Mouse (Mus musculus): ENCODE results near the gene Tal1. TPM values are rescaled to one million over a fixed set of nuclear protein-coding genes. Genes with fewer than 3 reads are reported as not detected.

Tal1 gene
- total RNA-seq, 2 experiments from 2014 or later: 5.5 to 7.0 TPM

- no peak for DNase-seq
Measured at GRCm38 (mm10) chr4:115074789-115075188, 18.6 kb downstream of the Tal1 start.

GRCm38 (mm10) chr4:115075204-115075915, 19.1 kb downstream of the Tal1 start:
- peak; percentile 42 for DNase-seq

- peak; percentile 69 for DNase-seq
Measured at GRCm38 (mm10) chr4:115078892-115079820, 22.9 kb downstream of the Tal1 start.

- no peak for DNase-seq
Measured at GRCm38 (mm10) chr4:115079821-115080349, 23.7 kb downstream of the Tal1 start.

- no peak for DNase-seq
Measured at GRCm38 (mm10) chr4:115083031-115083430, 26.8 kb downstream of the Tal1 start.

- peak; percentile 75 for DNase-seq
Measured at GRCm38 (mm10) chr4:115085522-115086095, 29.4 kb downstream of the Tal1 start.

- DNase-seq: no peak
Measured at GRCm38 (mm10) chr4:115086257-115086656, 30.0 kb downstream of the Tal1 start.

GRCm38 (mm10) chr4:115086763-115087415, 30.7 kb downstream of the Tal1 start:
- DNase-seq: no peak

GRCm38 (mm10) chr4:115088611-115089338, 32.5 kb downstream of the Tal1 start, which contains the start of gene Pdzk1ip1:
TSS of gene Pdzk1ip1 (plus strand) at chr4:115088708.
- DNase-seq: no peak

GRCm38 (mm10) chr4:115090592-115090991, 34.4 kb downstream of the Tal1 start:
- DNase-seq: no peak

- DNase-seq: no peak
Measured at GRCm38 (mm10) chr4:115091806-115092205, 35.6 kb downstream of the Tal1 start.

- no peak for DNase-seq
Measured at GRCm38 (mm10) chr4:115093331-115093864, 37.2 kb downstream of the Tal1 start.

- no peak for DNase-seq
Measured at GRCm38 (mm10) chr4:115094056-115094455, 37.8 kb downstream of the Tal1 start.

GRCm38 (mm10) chr4:115095671-115096434, 39.6 kb downstream of the Tal1 start:
- peak; percentile 29 for DNase-seq

GRCm38 (mm10) chr4:115096435-115097145, 40.4 kb downstream of the Tal1 start:
- no peak for DNase-seq

- DNase-seq: peak; percentile 27
Measured at GRCm38 (mm10) chr4:115097146-115097496, 40.9 kb downstream of the Tal1 start.

- peak; percentile 73 for DNase-seq
Measured at GRCm38 (mm10) chr4:115101682-115102081, 45.5 kb downstream of the Tal1 start.

- DNase-seq: no peak
Measured at GRCm38 (mm10) chr4:115103510-115103909, 47.3 kb downstream of the Tal1 start.

- DNase-seq: no peak
Measured at GRCm38 (mm10) chr4:115111167-115111566, 54.9 kb downstream of the Tal1 start.

GRCm38 (mm10) chr4:115113266-115113665, 57.0 kb downstream of the Tal1 start:
- DNase-seq: no peak
